Mouse (Mus musculus) activated CD4-positive, CD25-positive, alpha-beta regulatory T cell, adult 4 months (primary cell): ENCODE results near the gene Tekt5. TPM values are rescaled to one million over a fixed set of nuclear protein-coding genes. Genes with fewer than 3 reads are reported as not detected.

Experiments used
- ATAC-seq: one replicate; pipeline ENCODE4 v1.8.0; 2017
- polyA plus RNA-seq, 2 experiments: library from polyadenylated mRNA; unstranded; fragments of 100-300 nt; shearing (Covaris generic); gene quantifications; one replicate each; pipeline ENCODE4 v1.2.1; 2017

Tekt5 gene
- polyA plus RNA-seq, 2 experiments from 2014 or later: not detected

DNA sequence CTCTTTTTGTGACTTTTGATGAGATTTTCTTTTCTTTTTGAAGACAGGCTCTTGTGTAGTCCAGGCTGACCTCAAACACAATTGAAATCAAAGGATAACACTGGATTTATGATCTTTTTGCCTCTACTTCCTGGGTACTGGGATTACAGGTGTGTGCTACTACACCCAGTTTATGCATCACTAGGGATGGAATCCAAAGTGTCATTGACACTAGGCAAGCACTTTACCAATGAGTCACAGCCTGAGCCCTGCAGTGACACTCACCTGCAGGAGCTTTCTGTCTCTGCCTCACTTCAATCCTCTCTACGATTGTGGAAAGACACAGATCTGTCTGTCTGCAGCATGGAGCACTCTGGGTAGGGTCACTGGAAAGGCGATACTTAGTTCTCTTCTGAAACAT is 59.3 kb downstream of the Tekt5 start:
- no peak for ATAC-seq

DNA sequence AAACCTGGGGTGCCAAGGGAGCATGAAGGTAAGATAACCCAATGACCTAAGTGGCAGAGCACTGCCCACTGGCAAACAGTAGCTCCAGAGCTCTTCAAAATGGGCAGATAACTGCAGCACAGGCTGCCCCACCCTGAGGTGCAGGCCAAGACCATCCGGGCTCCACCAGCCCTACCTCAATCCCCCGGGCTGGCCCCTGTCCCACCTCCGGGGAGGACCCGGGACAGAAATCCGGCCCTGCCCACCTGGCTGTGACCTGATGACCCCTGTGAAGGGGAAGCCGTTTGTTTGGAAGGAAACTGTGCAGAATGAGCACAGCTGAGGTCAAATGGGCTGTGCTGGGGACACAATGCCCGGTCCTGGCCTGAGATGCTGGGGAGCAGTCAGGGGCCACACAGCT is 62.6 kb downstream of the Tekt5 start:
- no peak for ATAC-seq

DNA sequence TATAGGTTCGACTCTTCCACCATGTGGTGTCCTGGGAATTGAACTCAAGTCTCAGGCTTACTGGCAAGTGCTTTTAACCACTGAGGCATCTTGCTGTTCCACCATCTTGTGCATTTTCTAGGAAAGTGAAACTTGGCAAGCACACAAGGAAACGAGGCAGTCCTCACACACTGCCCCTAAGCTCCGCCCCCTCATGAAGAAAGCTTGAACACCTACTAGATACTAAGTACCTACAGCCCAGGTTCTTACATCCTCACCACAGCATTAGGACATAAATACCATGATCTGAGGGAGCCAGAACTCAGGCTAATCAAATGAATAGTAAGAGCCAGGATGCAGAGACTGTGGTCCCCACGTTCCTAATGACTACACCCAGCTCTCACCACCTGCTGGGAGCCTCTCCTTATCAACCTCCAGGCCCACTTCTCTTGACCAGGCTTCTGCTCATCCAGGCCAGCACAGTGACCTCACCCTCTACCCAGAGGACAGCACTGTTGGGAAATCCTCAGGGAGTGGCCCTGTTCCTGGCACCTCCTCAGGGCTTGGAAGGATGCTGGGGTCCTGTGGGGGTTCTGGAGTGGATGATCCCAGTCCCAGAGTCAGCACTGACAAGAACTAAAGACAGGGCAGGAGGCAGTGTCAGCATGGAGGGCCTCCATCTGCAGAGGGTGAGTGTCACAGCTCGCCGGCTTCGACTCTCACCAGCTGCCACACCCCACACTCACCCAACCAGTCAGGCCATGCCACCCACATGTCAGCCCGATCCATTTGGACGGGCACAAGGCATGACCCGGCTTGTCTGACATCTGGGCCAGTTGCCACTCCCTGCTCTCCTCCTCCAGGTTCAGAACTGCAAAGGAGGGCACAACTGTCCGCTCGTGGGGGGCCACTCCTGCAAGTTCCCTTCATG is 64.4 kb downstream of the Tekt5 start:
- no peak for ATAC-seq

DNA sequence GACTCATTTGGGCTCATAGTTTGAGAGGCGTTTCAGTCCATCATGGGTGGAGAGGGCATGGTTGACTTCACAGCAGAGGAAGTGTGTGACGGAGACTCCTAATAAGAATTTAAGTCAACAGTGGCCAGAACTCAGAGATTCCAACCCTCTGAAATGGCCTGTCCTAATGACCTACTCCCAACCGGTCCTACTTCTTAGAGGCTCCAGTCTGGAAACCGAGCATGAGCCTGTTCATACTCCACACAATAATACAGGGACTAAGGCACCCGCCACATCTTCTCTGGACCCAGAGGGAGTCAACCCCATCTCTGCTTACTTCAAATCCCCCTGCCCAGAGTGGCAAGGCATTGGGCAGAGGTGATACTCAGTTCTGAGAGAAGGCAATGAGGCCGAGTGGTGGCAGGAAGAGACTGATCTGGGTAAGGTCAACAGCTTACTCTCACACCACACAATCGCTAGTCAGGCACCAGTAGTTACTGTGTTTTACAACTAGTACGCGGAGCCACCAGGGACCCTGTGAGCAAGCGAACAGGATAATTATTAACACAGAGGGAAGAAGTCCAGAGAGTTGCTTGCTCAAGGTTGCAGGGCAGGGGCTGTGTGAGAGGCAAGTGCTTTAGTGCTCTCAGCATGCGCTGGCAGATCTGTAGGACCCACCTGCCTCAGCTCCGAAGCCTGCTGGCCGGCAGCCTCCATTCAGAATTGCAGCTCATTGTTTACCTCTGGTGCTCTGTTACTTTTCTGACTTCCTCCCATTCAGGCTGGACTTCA is 67.5 kb downstream of the Tekt5 start:
- ATAC-seq: no peak

DNA sequence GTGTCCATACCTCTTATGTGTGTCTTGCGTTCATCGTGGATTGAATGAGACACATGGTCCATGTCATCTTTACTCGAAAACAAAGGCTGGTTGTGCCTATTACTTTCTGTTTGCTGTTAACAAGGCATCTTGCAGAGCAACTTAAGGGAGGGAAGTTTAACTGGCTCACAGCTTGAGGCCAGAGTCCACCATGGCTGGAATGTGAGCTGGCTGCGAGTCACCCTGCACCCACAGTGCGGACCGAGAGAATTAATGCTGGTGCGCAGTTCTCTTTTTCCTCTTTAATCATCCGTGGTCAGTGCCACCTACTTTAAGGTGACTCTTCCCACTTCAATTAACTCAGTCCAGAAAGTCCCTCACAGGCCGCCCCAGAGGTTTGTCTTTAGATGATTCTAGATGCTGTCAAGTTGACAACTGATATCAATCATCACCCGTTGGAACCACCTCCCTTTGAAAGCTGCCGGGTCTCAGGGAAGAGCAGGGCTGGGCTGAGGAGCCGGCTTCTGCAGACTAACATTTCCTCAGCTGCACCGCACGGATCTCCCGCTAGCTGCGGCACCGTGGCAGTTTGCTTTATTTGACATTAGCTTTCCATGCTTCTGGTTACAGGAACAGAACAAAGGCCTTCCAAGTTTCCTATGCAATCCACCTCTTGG is 75.2 kb downstream of the Tekt5 start:
- no peak for ATAC-seq

DNA sequence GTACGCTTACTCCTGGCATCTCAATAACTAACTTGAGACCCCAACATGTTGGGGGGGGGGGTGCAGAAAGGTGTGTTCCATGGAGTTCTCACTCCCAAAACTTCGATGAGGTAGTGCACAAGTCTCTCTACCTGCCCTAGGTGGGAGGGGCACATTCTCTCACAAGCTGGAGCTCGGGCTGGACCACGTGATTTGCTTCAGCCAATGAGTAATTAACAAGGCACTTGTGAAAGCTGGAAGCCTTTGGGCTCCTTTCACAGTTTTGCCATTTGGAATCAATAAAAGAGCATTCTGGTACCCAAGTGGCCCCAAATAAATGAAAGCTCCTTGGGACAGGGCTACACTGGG is 78.1 kb downstream of the Tekt5 start:
- ATAC-seq: no peak

DNA sequence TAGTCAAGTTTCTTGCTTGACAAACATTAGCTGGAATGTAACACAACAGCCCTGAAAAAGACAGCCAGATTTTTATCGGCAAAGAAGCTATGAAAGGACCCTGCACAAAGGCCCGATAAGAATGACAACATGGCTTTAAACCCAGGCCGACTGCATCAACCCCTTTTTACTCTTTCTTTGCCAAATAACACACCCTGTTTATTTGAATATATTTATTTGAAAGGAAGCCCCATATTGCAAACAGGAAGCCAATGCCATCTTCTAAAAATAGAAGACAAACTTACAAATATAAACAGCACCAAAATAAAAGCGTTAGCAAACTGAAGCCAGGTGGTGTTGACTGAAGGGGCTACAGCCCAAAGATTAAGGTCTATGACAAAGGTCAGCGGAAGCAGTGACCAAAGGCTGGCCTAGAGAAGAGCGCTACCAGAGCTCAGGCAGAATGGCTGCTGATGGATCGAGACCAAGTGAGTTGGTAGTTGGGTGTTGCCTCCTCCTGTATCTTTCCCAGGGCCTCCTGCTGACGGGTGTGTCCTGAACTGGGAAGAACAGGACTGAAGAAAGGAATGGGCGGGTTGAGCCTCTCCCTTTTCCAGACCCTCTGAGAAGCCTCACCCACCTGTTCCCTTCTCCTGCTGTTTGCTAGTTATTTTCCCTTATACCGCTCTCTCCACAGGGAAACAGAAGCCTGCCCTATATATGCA is 78.6 kb downstream of the Tekt5 start:
- no peak for ATAC-seq

DNA sequence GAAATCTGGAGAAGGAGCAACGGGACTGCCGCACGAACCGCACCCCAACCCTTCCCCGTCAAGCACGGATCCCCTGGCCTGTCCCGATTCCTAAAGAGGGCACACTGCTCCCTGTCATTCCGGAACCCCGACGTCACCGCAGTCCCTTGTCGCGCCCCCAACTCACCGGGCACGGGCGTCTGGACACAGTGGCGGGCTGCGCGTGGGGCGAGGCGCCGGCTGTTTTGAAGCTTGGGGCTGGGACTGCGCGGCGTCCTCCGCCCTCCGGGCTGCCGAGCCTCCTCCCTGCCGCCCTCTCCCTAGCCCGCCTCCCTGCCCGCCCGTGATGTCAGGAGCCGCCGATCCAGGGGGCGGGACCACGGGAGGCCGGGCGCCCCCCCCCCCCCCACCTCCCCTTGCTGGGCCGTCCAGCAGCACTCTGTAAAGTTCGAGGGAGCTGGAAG is 81.6 kb downstream of the Tekt5 start, which contains the start of gene Emp2:
TSS of gene Emp2 (minus strand) at position 323 of the 443 bp plus-strand sequence.
- ATAC-seq: no peak

DNA sequence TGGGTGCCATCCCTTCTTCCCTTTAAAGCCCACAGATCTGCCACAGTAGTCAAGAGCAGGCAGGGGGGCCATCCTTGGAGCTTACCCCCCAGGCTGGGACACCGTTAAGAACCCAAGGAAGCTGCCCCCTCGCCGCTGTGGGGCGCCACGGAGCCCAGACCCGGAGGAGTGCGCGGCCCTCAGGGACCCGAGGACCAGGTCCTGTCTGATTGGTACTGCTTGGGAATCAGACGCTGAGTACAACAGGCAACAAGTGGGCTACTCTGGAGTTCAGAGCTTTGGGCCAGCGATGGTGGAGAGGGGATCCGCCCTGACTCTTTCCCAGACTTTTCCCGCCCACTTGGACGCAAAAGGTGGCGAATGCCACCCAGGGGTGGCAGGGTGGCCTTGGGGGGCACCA is 82.1 kb downstream of the Tekt5 start:
- no peak for ATAC-seq

DNA sequence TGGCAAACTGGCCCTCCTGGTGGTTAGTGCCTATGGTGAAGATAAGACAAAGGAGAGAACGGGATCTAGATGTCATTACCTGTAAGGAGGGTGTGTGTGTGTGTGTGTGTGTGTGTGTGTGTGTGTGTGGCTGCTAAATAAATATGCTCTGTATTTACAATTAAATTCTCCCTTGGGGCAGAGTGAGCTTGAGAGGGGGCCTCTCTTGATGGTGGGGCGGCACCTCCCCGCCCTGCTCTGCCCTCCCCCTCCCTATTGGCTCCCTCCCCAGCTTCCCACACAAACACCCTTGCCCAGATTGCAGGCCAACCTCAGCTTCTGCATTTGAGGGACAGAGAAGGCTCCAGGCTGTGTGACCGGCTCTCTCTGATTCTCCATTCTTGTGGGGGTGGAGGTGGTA is 83.3 kb downstream of the Tekt5 start:
- no peak for ATAC-seq

DNA sequence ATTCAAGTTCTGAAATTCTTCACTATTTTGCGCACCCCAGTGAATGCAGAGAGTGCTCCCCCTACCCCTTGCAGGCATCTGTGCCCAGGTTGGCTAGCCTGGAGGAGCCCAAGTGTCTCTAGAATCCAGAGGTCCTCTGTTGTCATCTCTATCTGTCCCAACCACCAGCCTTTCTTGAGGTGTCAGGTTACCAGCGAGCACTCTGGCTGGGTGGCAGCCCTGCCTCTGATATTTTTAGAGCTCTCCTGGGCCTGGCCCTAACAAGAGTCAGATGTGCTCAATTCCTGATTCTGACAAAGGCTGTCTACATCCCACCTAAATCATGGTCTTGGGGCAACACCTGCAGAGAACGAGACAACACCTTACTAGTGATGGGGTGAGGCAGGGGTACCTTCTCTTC is 84.2 kb downstream of the Tekt5 start:
- no peak for ATAC-seq

DNA sequence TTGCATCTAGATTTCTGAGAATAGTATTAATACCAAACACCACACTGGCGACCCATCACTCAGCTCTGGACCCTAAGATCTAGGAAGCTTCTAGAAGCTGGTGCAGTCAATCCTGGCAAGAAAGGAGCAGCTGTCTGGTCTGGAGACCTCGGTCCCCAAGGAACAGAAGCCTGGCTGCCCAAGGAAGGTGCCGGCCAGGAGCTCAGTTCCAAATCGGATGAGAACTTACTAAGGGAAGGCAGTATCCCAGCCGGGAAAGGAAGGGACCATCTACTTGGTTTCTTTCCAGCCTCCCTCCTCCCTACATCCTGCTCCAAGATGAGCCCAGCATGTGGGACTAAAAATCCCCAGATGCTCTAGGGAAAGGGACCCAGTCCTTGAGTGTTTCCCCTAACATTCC is 84.8 kb downstream of the Tekt5 start:
- no peak for ATAC-seq

Other genes starting within 250 kb of the Tekt5 start
- gene Rpl39l, start 225.3 kb downstream of the Tekt5 start, polyA plus RNA-seq: under 1 TPM in 1 of 2 experiments, not detected in 1; 0.65 TPM
- gene Atf7ip2, start 202.8 kb downstream of the Tekt5 start, polyA plus RNA-seq: under 1 TPM in 1 of 2 experiments, not detected in 1; 0.15 TPM
- under 1 TPM in 1 of 2 experiments, not detected in 1; 0.08 TPM for gene Emp2, start 81.5 kb downstream of the Tekt5 start, polyA plus RNA-seq
- 10 to 100 TPM; 68.5 to 77.0 TPM for gene Nubp1, start 16.5 kb upstream of the Tekt5 start, polyA plus RNA-seq
- gene Tvp23a, start 51.9 kb upstream of the Tekt5 start, polyA plus RNA-seq: 1 to 10 TPM; 1.4 to 1.6 TPM
- gene Ciita, start 84.6 kb upstream of the Tekt5 start, polyA plus RNA-seq: 1 to 10 TPM; 1.3 to 4.3 TPM
- gene Dexi, start 147.6 kb upstream of the Tekt5 start, polyA plus RNA-seq: 1 to 10 TPM; 3.0 to 3.1 TPM
- gene Clec16a, start 149.8 kb upstream of the Tekt5 start, polyA plus RNA-seq: 1 to 10 TPM; 7.0 to 7.8 TPM